Mouse (Mus musculus): Measurements from ENCODE around the gene Ccr8. TPM values are rescaled to one million over a fixed set of nuclear protein-coding genes. Genes with fewer than 3 reads are reported as not detected.

The Ccr8 gene
- total RNA-seq, 1 experiment from 2014 or later = 0.89 TPM

DNA sequence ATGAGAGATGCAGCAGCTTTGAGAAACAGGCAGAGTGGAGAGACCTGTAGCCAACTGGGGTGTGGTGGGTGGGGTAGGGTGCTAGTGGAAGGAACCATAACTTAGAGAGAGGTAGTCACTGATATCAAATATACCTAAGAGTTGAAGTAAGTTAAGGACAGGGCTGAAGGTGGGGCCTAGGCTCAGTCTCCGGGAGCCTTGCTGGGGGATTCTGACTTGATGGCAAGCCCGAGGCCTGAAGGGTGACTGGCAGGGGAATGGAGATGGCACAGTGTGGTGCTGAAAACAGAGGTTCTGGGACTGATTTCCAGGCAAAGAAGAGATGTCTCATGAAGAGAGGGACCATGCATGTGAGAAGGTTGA lies 22.9 kb downstream of the Ccr8 start:
- ATAC-seq (replicated peaks in 1 of 2; ENCODE audit: insufficient read depth in 1 of 2, low FRiP score in 2 of 2, low TSS enrichment in 1 of 2, low read depth in 1 of 2, poor library complexity in 2 of 2, severe bottlenecking in 2 of 2) = no peak

DNA sequence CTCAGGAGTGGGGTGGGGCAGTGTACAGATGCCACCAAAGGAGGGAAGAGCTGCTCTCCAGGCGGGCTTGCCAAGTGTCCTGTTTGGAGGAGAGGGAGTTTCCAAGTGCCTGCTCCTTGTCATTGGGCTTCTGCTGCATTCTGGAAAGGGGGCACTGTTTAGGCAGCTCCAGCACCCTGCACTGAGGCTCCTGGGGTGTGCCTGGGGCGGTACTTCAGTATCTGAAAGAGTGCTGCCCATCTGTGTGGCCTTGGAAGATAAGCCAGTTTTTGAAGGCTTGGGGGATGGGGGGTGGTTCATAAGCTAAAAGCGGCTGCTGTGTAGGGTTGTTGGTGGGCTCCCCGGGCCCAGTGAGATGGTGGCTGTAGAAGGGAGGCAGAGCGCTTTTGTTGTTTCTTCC lies 23.7 kb downstream of the Ccr8 start:
- ATAC-seq (replicated peaks in 1 of 2; ENCODE audit: insufficient read depth in 1 of 2, low FRiP score in 2 of 2, low TSS enrichment in 1 of 2, low read depth in 1 of 2, poor library complexity in 2 of 2, severe bottlenecking in 2 of 2) = peak in 1 of 2 experiments; percentile 52; a peak in 2 of 4 replicates

DNA sequence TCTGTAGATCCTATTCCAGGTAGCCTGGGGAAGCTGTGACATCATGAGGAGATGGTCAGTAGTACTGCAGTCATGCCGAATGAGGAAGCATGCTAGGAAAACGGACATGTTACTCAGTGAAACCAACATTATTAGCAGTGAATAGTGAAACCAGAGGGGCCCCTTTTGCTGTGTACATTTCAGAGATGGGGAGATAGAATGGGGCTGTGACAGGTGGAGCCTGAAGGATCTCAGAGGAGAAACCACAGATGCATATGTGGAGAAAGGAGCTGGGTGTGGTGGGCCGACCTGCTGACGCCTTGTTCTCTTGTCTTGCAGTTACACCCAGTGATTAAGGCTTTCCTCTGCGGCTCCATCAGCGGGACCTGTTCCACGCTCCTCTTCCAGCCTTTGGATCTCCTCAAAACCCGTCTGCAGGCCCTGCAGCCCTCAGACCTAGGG lies 24.3 kb downstream of the Ccr8 start:
- peak; percentile 29 to 38; a peak in 3 of 4 replicates for ATAC-seq (replicated peaks in 1 of 2; ENCODE audit: insufficient read depth in 1 of 2, low FRiP score in 2 of 2, low TSS enrichment in 1 of 2, low read depth in 1 of 2, poor library complexity in 2 of 2, severe bottlenecking in 2 of 2)

DNA sequence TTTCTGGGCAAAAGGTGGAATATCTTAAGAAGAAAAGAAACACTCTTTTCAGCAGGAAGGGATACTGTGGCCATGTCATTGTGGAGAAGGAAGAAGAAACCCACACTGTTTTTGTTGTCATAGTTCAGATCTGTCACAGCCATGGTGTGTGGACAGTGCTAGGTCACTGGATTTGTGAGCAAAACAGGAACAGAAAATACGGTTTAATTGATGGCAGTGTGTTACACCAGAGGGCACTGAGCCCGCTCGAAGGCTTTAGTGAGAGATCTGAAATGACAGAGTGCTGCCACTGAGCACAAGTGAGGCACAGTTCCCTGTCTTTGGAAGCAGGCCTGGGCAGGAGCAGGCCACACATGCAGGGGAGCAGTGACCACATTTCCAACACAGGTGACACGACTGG lies 26.3 kb downstream of the Ccr8 start:
- no peak for ATAC-seq (replicated peaks in 1 of 2; ENCODE audit: insufficient read depth in 1 of 2, low FRiP score in 2 of 2, low TSS enrichment in 1 of 2, low read depth in 1 of 2, poor library complexity in 2 of 2, severe bottlenecking in 2 of 2)

DNA sequence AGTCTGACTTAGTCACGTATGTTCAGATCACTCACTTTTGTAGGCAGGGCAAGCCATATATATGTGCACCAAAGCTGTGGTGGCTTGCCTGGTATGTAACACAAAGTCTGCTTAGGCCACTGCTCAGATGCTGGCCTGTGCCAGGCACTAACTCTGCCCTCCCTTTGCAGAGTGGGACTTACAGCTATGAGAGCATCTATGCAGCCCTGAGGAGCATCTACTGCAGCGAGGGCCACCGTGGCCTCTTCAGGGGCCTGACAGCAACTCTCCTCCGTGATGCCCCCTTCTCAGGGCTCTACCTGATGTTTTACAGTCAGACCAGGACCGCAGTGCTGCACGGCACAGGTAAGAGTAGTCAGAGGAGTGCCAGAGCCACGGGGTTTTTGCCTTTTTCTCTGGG lies 28.6 kb downstream of the Ccr8 start:
- ATAC-seq (replicated peaks in 1 of 2; ENCODE audit: insufficient read depth in 1 of 2, low FRiP score in 2 of 2, low TSS enrichment in 1 of 2, low read depth in 1 of 2, poor library complexity in 2 of 2, severe bottlenecking in 2 of 2) = no peak

DNA sequence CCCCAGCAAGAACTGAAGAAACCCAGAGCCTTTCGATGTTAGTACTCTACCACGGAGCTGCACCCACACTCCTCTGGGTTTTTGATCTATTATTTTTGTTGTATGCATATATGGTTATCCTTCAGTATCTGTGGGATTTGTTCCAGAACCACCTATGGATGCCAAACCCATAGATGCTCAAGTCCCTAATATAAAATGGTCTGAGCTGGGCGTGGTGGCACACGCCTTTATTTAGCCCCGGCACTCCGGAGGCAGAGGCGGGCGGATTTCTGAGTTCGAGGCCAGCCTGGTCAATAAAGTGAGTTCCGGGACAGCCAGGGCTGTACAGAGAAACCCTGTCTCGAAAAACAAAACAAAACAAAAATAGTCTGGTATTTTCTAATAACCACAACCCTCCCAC lies 35.0 kb downstream of the Ccr8 start:
- ATAC-seq (replicated peaks in 1 of 2; ENCODE audit: insufficient read depth in 1 of 2, low FRiP score in 2 of 2, low TSS enrichment in 1 of 2, low read depth in 1 of 2, poor library complexity in 2 of 2, severe bottlenecking in 2 of 2) = no peak

DNA sequence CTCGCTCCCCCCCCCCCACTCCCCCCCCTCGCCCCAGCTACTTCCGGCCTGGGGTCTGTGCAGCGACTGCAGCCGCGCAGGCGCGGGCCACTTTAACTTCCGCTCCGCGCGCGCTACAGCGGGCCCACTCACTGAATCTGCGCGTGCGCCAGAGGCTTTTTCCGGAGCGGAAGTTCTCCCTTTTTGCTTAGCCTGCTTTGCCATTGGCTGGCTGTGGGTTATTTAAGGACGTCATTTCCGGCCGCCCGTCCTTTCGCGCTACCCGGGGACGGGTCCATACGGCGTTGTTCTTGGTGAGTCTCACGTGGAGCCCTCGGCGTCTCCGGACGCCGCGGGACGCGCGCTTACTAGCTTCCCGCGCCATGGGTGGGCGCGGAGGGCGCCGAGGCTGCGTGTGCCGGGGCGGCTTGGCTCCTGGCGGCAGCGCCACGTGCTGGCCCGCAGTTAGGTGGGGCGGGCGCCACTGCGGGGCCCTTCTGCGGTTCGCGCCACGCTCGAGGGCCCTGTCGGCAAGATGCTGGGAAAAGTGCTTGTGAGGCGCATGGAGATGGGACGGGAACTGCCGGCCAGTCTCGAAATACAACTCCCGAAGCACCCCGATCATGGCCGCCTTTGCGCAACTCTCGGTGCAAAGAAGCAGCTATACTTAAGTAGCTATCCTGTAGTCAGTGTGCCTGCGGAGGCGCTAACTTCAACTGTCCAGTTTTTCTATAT lies 35.8 kb downstream of the Ccr8 start, which contains the start of gene Rpsa:
Gene Rpsa, plus strand, starts transcription at position 152 of the 714 bp plus-strand sequence.
- ATAC-seq (replicated peaks in 1 of 2; ENCODE audit: insufficient read depth in 1 of 2, low FRiP score in 2 of 2, low TSS enrichment in 1 of 2, low read depth in 1 of 2, poor library complexity in 2 of 2, severe bottlenecking in 2 of 2) = peak; percentile 90 to 94

DNA sequence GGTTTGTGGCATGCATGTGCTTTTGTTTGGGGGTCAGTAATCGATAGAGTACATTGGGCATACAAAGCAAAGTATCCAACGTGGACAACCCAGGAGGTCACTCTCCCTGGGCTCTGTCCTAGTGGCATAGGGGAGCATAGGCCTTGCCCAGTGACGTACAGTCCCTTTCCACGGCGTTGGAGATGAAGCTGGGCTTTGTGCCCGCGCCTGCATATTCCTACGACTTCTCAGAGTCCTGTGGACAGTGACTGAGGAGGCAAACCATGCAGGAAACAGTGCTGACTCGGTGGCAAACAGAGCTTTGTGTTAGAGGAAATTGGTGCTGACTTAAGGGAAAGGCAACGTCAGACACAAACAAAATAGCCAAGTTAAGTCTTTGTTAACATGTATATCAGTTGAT lies 37.4 kb downstream of the Ccr8 start:
- ATAC-seq (replicated peaks in 1 of 2; ENCODE audit: insufficient read depth in 1 of 2, low FRiP score in 2 of 2, low TSS enrichment in 1 of 2, low read depth in 1 of 2, poor library complexity in 2 of 2, severe bottlenecking in 2 of 2) = no peak

DNA sequence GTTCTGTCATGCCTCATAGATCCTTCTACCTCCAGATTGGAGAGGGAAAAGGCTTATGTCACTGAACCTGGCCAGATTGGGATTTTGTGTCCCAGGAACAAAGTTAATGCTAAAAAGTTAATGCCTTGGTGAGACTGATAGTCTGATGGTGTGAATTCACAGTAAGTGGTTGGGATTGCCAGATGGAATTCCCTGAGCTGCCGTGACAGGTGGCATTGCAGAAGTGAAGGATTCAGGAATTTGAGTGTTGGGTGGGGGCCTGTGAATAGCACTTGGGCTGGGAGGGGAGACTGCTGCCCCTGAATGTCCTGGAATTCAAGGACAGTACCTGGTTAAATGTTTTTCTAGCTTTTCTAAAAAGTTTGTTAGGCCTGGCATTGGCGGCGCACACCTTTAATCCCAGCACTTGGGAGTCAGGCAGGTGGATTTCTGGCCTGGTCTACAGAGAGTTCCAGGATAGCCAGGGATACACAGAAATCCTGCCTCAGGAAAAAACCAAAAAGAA lies 39.9 kb downstream of the Ccr8 start:
- no peak for ATAC-seq (replicated peaks in 1 of 2; ENCODE audit: insufficient read depth in 1 of 2, low FRiP score in 2 of 2, low TSS enrichment in 1 of 2, low read depth in 1 of 2, poor library complexity in 2 of 2, severe bottlenecking in 2 of 2)

DNA sequence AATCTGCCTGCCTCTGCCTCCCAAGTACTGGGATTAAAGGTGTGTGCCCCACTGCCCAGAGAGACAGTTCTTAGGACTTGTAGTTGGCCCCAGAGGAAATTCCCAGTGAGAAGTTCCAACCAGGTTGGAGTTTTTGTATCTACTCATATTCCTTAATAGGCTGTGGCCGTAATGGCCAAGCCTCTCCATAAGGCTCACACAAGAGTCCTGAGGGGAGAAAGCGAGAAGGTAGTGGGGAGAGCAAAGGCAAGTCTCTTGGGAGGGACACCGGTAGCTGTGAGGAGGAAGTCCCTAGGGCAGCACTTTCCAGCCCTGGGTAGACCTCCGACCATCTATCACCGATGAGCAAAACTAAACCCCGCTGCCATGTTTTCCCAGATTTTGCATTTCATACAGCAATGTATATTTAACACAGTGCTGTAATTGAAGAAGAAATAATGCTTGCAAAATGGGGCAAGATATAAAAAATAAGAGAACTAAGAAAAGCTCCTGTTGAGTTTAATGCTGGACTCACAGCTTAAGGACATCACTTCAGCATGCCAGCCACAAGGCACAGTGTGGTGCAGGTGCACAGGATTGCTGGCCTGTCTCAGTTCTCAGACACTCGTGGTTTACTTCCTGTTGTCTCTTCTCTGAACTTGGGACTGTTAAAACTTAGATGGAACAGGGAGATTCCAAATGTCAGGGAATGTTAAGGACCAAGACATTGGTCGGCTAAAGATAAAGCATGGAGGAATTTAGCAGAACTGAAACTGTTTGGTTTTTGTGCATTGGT lies 41.3 kb downstream of the Ccr8 start:
- ATAC-seq (replicated peaks in 1 of 2; ENCODE audit: insufficient read depth in 1 of 2, low FRiP score in 2 of 2, low TSS enrichment in 1 of 2, low read depth in 1 of 2, poor library complexity in 2 of 2, severe bottlenecking in 2 of 2) = no peak

DNA sequence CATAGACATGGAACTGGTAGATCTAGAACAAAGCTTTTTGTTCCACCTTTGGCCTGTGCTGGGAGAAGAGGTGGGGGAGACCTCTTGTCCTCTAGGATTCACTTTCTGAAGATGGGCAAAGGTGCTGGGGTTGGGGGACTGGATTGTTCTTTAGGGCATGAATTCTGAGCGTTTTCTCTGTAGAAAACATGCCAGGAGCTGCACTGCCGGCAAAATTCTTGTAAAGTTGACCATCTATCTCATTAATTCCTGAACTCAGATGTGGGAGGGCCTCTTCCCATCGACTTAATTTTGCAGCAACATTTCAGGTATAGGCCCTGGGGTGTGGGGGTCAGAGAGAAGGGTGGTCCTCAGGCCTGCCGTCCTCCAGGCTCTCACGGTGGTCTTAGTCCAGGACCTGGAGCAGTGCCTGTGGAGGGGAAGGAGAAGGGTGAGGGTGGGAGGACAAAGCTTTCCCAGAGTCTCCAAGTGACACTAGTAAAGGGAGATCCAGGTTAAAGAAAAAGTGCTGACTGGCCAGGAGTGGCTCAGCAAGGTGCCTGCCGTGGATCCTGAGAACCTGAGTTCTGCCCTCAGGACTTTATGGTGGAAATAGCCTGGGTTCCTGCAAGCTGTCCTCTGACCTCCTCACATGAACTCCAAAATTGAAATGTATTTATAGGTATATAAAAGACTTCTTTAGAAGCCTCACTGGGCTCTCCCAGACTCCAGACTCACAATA lies 42.0 kb downstream of the Ccr8 start:
- ATAC-seq (replicated peaks in 1 of 2; ENCODE audit: insufficient read depth in 1 of 2, low FRiP score in 2 of 2, low TSS enrichment in 1 of 2, low read depth in 1 of 2, poor library complexity in 2 of 2, severe bottlenecking in 2 of 2) = no peak

DNA sequence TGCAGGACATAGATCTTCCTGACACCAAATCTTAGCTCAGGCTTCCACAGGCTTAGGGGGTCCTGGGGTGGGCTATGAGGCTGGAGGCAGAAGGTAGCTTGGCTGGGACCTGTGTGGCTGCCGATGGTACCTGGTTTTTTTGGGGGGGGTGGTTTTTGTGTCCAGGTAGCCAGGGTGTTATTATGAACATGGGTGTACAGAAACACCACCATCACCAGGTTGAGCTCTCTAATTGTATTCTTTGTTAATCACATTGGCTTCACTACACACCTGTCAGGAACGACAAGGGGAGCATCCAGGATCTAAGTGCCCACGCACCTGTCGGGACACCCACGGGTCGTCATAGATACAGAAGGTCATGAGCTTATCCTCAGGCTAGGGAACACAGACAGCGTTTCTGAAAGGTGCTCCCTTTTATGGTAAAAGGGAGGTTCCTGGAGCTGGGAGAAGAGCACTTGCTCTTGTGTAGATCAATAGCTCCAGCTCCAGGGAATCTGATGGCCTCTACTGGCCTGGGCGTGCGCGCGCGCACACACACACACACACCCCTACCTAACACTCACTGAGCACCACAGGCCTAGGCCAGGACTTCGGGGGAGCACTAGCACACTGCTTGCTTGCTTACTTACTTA lies 42.7 kb downstream of the Ccr8 start:
- ATAC-seq (replicated peaks in 1 of 2; ENCODE audit: insufficient read depth in 1 of 2, low FRiP score in 2 of 2, low TSS enrichment in 1 of 2, low read depth in 1 of 2, poor library complexity in 2 of 2, severe bottlenecking in 2 of 2) = no peak

DNA sequence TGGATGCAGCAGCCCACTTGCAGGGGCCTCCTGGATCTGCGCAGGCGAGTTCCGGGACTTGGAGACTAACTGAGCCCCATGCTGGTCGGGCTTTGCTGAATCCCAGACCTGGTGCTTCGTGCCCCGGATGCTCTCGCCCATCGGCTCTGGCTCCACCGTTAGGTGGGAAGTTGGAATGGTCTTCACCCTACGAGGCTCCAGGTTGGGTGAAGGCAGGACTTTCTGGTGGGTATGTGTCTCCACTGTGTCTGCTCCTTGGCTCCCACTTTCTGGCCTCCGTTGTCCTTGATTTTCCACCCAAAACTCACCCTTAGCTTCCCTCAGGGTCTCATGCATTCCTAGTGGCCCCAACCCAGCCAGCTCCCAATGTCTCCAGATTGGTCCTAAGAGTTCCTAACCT lies 43.5 kb downstream of the Ccr8 start:
- no peak for ATAC-seq (replicated peaks in 1 of 2; ENCODE audit: insufficient read depth in 1 of 2, low FRiP score in 2 of 2, low TSS enrichment in 1 of 2, low read depth in 1 of 2, poor library complexity in 2 of 2, severe bottlenecking in 2 of 2)

DNA sequence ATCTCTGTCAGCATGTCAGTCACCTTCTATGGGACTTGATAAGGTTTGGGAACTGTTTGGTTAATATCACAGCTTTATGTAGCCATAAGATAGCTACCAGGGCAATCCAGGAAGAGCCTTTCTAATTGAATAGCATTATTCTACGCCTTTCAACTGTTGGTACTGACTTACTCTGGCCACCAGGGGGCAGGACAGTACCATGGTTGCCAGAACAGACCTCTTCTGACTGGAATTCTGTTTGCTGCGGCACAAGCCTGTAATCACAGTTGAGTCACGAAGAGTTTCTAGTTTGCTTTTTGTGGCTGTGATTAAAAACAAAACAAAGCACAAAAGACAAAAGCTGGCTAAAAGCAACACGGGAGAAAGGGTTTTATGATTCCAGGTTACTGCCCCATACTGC lies 48.7 kb downstream of the Ccr8 start:
- ATAC-seq (replicated peaks in 1 of 2; ENCODE audit: insufficient read depth in 1 of 2, low FRiP score in 2 of 2, low TSS enrichment in 1 of 2, low read depth in 1 of 2, poor library complexity in 2 of 2, severe bottlenecking in 2 of 2) = peak; percentile 82 to 87

DNA sequence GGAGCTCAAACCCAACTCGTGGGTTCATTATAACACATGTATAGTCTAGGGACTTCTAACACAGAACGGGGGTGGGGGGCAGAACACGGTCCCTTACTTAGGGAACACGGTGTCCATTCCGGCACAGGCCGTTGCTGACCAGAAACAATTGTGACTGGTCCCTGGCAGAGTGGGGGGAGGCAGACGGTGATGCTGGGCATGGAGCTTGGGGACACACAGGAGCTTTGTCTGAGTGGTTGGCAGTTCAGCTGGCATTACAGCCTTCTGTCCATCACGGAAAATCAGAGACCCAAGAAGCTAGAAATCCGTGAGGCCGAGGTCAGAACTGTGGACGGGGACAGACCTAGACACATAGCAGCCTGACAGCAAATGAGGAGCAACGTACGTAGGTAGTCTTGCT lies 52.6 kb downstream of the Ccr8 start:
- ATAC-seq (replicated peaks in 1 of 2; ENCODE audit: insufficient read depth in 1 of 2, low FRiP score in 2 of 2, low TSS enrichment in 1 of 2, low read depth in 1 of 2, poor library complexity in 2 of 2, severe bottlenecking in 2 of 2) = no peak

All from hematopoietic stem cell, adult 5-6 weeks (primary cell).